In genomic region chr1:131992561-131993001, GRCm38 (mm10) we compare ENCODE assay signal across 13 mouse cellular contexts. TPM values are rescaled to one million over a fixed set of nuclear protein-coding genes. Genes with fewer than 3 reads are reported as not detected.
DNase-seq lines count a peak whose midpoint lies in the region; ATAC-seq lines count a peak whose summit lies in the region.
"Had no signal": no experiment of that assay in that cellular context is flagged by ENCODE, and none has a peak within 500 bp of the region (broad histone marks: within the 10 kb centered on the region; RNA-seq: fewer than 3 reads in every experiment).

No protein-coding gene starts in this region.

- intact Hi-C loops in left cerebral cortex, postnatal 10 days (cut with DNase I), result loop anchor here (10.0 kb wide), 1 partner anchor 52 kb away; no protein-coding TSS in a partner anchor

- peak; percentile 53 for DNase-seq in kidney, adult 9 months
- DNase-seq in kidney, adult 8-10 months, result no peak
- peak; percentile 46 for DNase-seq in adrenal gland, postnatal 14 days
- peak; percentile 38 for DNase-seq in cerebellum, adult 8-10 months
- DNase-seq in urinary bladder, adult 18-20 months (ENCODE audit: low spot score in 2 of 2), result no peak
- DNase-seq in left cerebral cortex, postnatal 10 days (ENCODE audit: extremely low spot score in 1 of 2, low spot score in 2 of 2), result no peak
- DNase-seq: embryo, embryonic 11 days; forebrain, postnatal 0 days; gastrocnemius, postnatal 25 days; kidney, postnatal 14 days had no signal

- 0 out of 2 replicates have a peak, but pooled peaks have one; percentile 19 for ATAC-seq in megakaryocyte progenitor cell, adult 5-6 weeks (replicated peaks; ENCODE audit: poor library complexity)
- ATAC-seq: forebrain, postnatal 0 days; lung, postnatal 0 days had no signal

RNA-seq across cellular contexts. Expression of gene Elk4, which starts 14.8 kb away (rescaled TPM):
- total RNA-seq in adrenal gland, postnatal 14 days (2021), result 116 and 135 TPM in 2 replicates
- total RNA-seq in megakaryocyte progenitor cell, adult 5-6 weeks (2015), result 87.7 and 98.6 TPM in 2 replicates
- 44.3 and 73.1 TPM in 2 replicates for total RNA-seq in megakaryocyte progenitor cell, adult 5-6 weeks (2017)
- 10 to 100 TPM; 51.9 to 61.5 TPM for total RNA-seq in left cerebral cortex, postnatal 10 days (2021)

RNA-seq across cellular contexts. Expression of gene Slc45a3, which starts 29.8 kb away (rescaled TPM):
- 15.5 and 18.3 TPM in 2 replicates for total RNA-seq in adrenal gland, postnatal 14 days (2021)
- total RNA-seq in megakaryocyte progenitor cell, adult 5-6 weeks (2015), result 1.6 and 2.7 TPM in 2 replicates
- 1.1 and 1.6 TPM in 2 replicates for total RNA-seq in megakaryocyte progenitor cell, adult 5-6 weeks (2017)
- total RNA-seq in left cerebral cortex, postnatal 10 days (2021), result under 1 TPM; 0.43 to 0.64 TPM
- total RNA-seq: neutrophil, adult 5-6 weeks had no signal

Comparison
In these comparisons a context has a peak if more than half of its experiments do, and no peak if none do; other contexts are left out.
1. DNase-seq: peak in kidney, adult 9 months (single experiment), adrenal gland, postnatal 14 days (single experiment) and cerebellum, adult 8-10 months (single experiment); none in kidney, adult 8-10 months (0 of 2), urinary bladder, adult 18-20 months (0 of 2) and left cerebral cortex, postnatal 10 days (0 of 2).